Mouse (Mus musculus) CD4-positive helper T cell, adult 2 months (primary cell): Measurements from ENCODE around the gene Zbtb32.
A peak's percentile ranks its signal among the peaks of the same experiment; 100 is the strongest.

Experiments used
- DNase-seq: peaks from one replicate; pipeline ENCODE4 v3.0.0-alpha.2; 2012; ENCODE audit warnings: low read depth, missing footprints, low spot score

Zbtb32 gene

GRCm38 (mm10) chr7:30600651-30601050 lies 1.9 kb upstream of the Zbtb32 start:
- DNase-seq, result no peak

DNA sequence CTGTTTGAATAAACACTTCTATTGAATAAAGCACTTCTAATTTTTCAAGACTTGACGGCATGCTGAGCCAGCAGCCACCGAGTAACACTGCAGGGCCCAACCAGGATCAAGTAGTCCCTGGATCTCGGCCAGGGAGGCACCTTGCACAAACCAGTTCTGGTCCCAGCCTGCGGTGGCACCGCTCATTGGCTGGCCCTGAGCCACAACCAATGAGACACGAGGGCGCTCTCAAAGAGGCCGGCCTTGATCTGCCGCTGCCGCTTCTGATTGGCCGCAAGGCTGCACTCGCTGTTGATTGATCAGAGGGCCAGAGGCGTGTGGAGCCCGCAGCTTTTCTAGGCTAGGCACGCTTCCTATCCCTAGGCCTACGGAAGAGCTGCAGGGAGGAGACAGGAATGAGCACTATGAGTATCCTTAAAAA lies 1.2 kb upstream of the Zbtb32 start:
- peak; percentile 79 for DNase-seq

DNA sequence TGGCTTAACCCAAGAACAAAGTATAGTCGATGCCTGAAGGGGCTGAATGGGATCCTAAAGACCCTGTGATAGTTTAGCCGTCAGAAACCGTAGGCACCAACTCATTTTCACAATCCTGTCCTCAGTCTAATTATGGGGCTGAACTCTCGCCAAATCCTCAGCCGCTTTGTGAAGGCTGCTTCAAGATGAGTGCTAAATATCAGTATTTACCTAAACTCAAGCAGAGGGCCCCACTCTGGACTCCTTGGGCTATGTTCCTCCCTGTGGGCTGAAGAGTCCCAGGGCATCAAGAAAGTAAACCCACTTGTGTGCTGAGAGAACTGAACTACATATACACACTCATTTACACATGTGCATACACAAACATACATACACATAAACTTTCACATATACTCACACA lies 1.9 kb downstream of the Zbtb32 start:
- no peak for DNase-seq

GRCm38 (mm10) chr7:30596093-30596492 lies 2.6 kb downstream of the Zbtb32 start:
- no peak for DNase-seq

- peak; percentile 27 for DNase-seq
Observed at GRCm38 (mm10) chr7:30594510-30595024, 4.1 kb downstream of the Zbtb32 start.

DNA sequence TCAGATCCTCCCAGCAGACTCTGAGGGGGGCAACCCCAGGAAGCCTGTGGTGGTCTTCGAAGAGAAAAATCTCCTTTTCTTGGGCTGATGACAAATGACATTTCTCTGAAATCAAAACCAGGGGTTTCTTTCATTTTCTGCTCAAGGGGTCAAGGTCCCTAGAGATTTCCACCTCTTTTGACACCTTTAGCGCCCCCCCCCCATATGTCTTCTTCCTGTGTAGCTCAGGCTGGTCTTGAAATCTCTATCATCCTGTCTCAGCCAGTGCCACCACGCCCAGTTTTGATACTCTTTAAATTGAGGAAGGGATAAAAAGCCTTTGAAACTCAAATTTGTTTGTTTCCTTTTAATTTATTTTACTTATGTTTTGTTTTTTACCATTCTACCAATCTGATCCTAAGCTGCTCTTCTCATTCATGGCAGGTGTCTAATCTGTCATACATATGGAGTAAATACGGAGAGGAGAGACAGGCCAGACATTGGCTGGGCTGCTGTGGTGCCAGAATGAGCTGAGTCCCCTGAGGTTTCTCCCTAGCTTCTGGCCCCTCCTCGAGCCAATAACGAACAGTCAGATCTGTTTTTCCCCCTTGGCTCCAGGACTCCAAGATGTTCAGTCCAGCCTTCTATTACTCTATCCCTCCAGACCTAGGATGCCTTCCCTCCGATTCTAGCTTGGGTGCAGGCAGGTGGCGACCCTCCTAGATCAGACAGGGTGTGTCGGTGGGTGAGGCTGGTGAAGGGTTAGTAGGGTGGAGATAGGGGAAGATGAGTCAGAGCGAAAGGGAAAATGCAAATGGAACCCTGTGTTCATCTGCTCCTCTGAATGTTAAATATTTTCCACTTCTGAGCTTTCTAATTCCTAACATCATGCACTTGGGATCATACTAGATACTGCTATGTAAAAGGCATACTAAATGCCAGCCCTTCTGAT lies 4.9 kb downstream of the Zbtb32 start:
- DNase-seq, result peak; percentile 58

- DNase-seq, result peak; percentile 44
Observed at GRCm38 (mm10) chr7:30592772-30593423, 5.8 kb downstream of the Zbtb32 start.

DNA sequence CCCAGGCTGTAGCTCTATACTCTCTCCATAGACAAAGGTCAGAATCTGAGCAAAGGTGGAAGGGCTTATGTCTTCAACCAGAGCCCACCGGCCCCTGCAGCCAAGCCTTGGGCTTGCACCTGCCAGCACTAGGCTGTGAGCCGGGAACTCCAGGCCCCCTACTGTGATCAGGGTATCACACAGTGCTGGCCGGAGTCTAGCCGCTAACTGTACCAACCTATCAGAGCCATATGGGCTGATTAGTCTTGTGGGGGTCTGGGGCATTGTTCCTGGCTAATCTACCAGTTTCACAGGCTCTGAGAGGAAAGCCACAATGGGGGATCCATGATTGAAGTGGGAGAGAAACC lies 7.1 kb downstream of the Zbtb32 start:
- no peak for DNase-seq

- no peak for DNase-seq
Observed at GRCm38 (mm10) chr7:30590927-30591604, 7.6 kb downstream of the Zbtb32 start.

DNA sequence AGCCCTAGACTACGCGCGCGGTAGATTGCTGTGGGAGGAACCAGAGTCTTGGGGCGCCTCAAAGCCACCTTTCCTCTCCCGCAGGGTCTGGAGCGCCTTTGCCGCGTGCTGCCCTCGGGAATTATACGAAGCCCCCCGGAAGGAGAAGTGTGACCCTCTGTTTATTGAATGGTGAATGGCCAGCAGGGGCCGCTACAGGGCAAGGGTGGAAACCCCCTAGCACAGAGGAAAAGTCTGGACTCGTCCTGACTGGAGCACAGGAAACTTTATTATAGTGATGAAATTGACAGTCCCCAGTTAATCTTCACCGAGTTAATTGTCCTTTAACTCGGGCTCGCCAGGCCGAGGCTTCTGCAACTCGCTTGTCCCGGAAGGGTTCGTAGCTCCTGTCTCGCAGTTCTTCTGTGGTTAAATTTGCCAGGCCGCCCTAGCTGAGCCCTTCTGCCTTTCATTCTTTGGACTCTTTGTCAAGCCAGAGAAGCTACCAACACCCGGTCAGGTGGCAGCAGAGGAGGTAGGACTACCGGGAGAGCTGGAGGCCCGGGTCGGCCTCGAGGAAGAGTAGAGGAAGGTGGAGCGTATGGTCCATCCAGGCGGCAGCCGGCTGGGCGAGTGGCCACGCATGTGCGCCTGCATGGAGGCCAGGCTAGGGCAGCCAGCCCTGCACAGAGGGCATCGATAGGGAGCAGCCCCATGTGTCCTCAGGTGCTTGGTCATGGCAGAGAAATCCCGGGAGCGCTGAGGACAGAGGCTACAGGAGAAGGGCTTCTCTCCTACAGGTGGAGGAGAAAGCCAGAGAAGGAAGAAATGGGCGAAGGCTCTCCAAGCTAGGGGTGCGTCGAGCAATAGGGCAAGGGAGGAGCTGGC lies 9.0 kb downstream of the Zbtb32 start:
- DNase-seq, result peak; percentile 72

DNA sequence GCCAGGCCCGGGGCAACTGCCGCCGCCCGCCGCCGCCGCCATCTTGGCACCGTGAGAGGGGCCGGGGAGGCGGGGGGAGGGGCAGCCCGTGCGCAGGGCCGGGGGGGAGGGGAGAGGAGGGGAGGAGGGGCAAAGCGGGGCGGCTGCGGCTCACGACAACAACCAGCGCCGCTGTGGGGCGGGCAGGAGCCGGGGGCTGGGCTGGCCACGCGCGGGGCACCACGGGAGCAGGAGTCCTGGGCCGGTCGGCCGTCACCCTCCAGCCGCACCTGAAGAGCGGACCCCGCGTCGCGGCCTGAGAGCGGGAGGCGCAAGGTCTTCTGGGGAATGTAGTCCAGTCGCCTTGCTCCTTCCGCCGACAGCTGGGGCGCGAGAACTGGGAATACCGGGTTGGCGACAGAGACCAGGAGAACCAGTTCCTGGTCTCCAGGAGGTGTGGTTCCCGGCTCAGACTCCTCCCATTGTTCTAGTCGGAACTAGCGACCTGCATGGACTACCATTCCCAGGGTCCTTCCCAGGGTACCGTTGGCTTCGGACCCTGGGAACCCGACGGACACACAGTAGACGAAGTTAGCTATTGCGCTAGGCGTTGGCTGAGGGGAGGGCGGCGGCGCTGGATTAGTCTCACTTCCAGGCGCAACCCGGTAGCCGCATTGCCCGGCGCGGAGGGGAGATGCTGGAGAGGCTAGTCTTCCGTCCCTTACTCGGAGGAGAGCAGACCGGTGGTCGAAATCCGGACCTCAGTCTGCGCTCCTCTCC lies 9.9 kb downstream of the Zbtb32 start, which contains the start of gene Kmt2b:
Gene Kmt2b (minus strand): TSS at position 51 of the 759 bp plus-strand sequence.
- DNase-seq, result peak; percentile 95

DNA sequence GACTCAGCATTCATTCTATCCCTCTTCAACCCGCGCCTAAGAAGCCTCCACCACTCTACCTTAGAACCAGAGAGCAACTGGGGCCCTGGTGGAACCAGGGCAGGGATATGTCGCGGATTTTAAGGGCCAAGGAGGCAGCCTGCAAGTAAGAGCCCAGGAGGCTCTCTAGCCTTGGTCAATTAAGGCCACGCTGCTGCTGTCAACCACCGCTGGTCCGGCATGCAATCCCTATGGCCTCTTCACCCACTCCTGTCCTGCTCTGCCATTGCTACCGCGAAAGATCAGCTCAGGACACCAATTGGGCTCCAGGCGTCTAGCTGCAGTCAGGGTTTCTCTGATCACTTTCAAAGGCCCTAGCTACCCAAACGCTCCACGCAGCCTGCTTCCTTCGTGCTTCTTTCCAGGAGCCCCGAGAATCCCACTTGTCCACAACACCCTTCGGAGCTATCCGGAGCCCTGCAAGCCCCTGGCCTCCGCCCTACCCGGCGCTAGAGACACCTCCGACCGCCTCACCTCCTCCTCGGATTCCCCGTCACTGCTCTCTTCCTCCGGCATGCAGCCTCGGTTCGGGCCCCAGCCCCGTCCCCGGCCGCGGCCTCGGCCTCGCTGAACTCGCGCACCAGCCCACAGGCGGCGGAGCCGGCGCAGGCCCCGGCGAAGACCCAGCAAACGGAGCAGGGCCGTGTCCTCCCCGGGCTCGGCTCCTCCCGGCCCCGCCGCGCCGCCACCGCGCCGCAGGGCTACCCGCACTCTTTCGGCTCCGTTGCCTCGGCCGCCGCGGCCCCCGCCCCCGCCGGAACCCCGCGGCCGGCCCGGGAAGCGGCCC lies 10.7 kb downstream of the Zbtb32 start:
- no peak for DNase-seq

- no peak for DNase-seq
Observed at GRCm38 (mm10) chr7:30586455-30587020, 12.2 kb downstream of the Zbtb32 start.

GRCm38 (mm10) chr7:30585170-30585569 lies 13.5 kb downstream of the Zbtb32 start:
- DNase-seq, result no peak

GRCm38 (mm10) chr7:30584339-30584738 lies 14.4 kb downstream of the Zbtb32 start:
- no peak for DNase-seq

- DNase-seq, result no peak
Observed at GRCm38 (mm10) chr7:30581547-30581946, 17.2 kb downstream of the Zbtb32 start.

DNA sequence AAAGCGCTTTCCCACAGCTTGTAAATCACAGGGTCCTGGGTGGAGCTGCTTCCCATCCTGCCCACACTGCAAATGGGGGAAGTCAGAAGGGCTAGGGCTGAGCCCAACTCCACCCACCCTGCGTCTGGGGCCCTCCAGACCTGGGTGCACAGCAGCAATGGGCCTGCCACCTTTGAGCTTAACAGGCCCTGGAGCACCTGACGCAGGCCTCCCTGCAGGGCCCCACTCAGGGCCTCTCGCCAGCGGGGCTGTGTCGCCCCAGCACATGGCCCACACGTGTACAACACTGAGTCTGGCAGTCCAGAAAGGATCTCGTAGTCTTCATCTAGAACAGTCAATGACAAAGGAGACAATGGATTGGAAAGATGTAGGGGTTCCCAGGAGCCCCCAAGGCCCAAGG lies 18.8 kb downstream of the Zbtb32 start:
- no peak for DNase-seq

- no peak for DNase-seq
Observed at GRCm38 (mm10) chr7:30572969-30573368, 25.7 kb downstream of the Zbtb32 start.

- DNase-seq, result no peak
Observed at GRCm38 (mm10) chr7:30572389-30572788, 26.3 kb downstream of the Zbtb32 start.
